In genomic region chr16:24255037-24255436, GRCm38 (mm10) we compare ENCODE assay signal across 13 mouse cellular contexts.
DNase-seq lines count a peak whose midpoint lies in the region; ATAC-seq lines count a peak whose summit lies in the region.
"Had no signal": no experiment of that assay in that cellular context is flagged by ENCODE, and none has a peak within 500 bp of the region (broad histone marks: within the 10 kb centered on the region; RNA-seq: fewer than 3 reads in every experiment).

No protein-coding gene starts in this region.

- no peak overlapping the region for H3K9ac ChIP-seq in forebrain, embryonic 13.5 days
- H3K9ac ChIP-seq in forebrain, embryonic 11.5 days (ENCODE audit: low read length) = no peak overlapping the region
- no peak overlapping the region for H3K9ac ChIP-seq in intestine, embryonic 14.5 days (ENCODE audit: low read length)
- no peak overlapping the region for H3K9ac ChIP-seq in kidney, embryonic 15.5 days
- H3K9ac ChIP-seq in liver, embryonic 16.5 days (ENCODE audit: low read depth, low read length) = no peak overlapping the region
- no peak overlapping the region for H3K9ac ChIP-seq in midbrain, embryonic 14.5 days (replicated peaks; ENCODE audit: low read length)
- H3K9ac ChIP-seq: midbrain, embryonic 12.5 days had no signal

- no peaks in the 10 kb centered on the region for H3K9me3 ChIP-seq in forebrain, embryonic 13.5 days (replicated peaks)
- no peaks in the 10 kb centered on the region for H3K9me3 ChIP-seq in forebrain, embryonic 11.5 days (ENCODE audit: control insufficient read depth, low read length)
- no peaks in the 10 kb centered on the region for H3K9me3 ChIP-seq in intestine, embryonic 14.5 days (ENCODE audit: control insufficient read depth, low read length)
- no peaks in the 10 kb centered on the region for H3K9me3 ChIP-seq in kidney, embryonic 15.5 days (replicated peaks)
- no peaks in the 10 kb centered on the region for H3K9me3 ChIP-seq in liver, embryonic 16.5 days (replicated peaks; ENCODE audit: control insufficient read depth, low read length)
- no peaks in the 10 kb centered on the region for H3K9me3 ChIP-seq in midbrain, embryonic 14.5 days (ENCODE audit: control insufficient read depth, low read length)
- H3K9me3 ChIP-seq: midbrain, embryonic 12.5 days had no signal

- H3K4me3 ChIP-seq in forebrain, embryonic 13.5 days = no peak overlapping the region
- H3K4me3 ChIP-seq in forebrain, embryonic 11.5 days (ENCODE audit: low read depth, low read length) = no peak overlapping the region
- no peak overlapping the region for H3K4me3 ChIP-seq in intestine, embryonic 14.5 days (ENCODE audit: low read depth, low read length)
- no peak overlapping the region for H3K4me3 ChIP-seq in kidney, embryonic 15.5 days (replicated peaks)
- no peak overlapping the region for H3K4me3 ChIP-seq in liver, embryonic 16.5 days (ENCODE audit: low read depth, low read length)
- H3K4me3 ChIP-seq in midbrain, embryonic 14.5 days (replicated peaks; ENCODE audit: low read depth, low read length) = no peak overlapping the region
- H3K4me3 ChIP-seq: midbrain, embryonic 12.5 days had no signal

- H3K4me2 ChIP-seq in forebrain, embryonic 13.5 days = no peak overlapping the region
- H3K4me2 ChIP-seq in forebrain, embryonic 11.5 days (ENCODE audit: low read depth, low read length, severe bottlenecking) = no peak overlapping the region
- no peak overlapping the region for H3K4me2 ChIP-seq in intestine, embryonic 14.5 days (ENCODE audit: low read length)
- no peak overlapping the region for H3K4me2 ChIP-seq in kidney, embryonic 15.5 days
- H3K4me2 ChIP-seq in liver, embryonic 16.5 days (ENCODE audit: low read depth, low read length) = no peak overlapping the region
- no peak overlapping the region for H3K4me2 ChIP-seq in midbrain, embryonic 14.5 days (ENCODE audit: low read length)
- H3K4me2 ChIP-seq: heart, embryonic 11.5 days; midbrain, embryonic 12.5 days had no signal

- WGBS in forebrain, embryonic 13.5 days = 52% methylated on average over 10 of the region's 10 CpGs
- WGBS in forebrain, embryonic 11.5 days = 77% methylated on average over 10 of the region's 10 CpGs
- 67% methylated on average over 10 of the region's 10 CpGs for WGBS in intestine, embryonic 14.5 days
- WGBS in kidney, embryonic 15.5 days = 58% methylated on average over 10 of the region's 10 CpGs
- 50% methylated on average over 10 of the region's 10 CpGs for WGBS in liver, embryonic 16.5 days (ENCODE audit: insufficient replicate concordance)
- WGBS in midbrain, embryonic 14.5 days = 76% methylated on average over 10 of the region's 10 CpGs

- H3K27ac ChIP-seq in forebrain, embryonic 13.5 days = no peak overlapping the region
- no peak overlapping the region for H3K27ac ChIP-seq in forebrain, embryonic 11.5 days (ENCODE audit: low read depth, low read length)
- H3K27ac ChIP-seq in intestine, embryonic 14.5 days (ENCODE audit: low read depth) = peak overlapping the region; percentile 6; the same call in 1 of the 2 replicates
- H3K27ac ChIP-seq in kidney, embryonic 15.5 days = peak overlapping the region; percentile 68
- H3K27ac ChIP-seq in liver, embryonic 16.5 days (ENCODE audit: low read length) = peak overlapping the region; percentile 76
- no peak overlapping the region for H3K27ac ChIP-seq in midbrain, embryonic 14.5 days (replicated peaks; ENCODE audit: low read depth, low read length)
- H3K27ac ChIP-seq: midbrain, embryonic 12.5 days had no signal

- H3K27me3 ChIP-seq in forebrain, embryonic 13.5 days = no peaks in the 10 kb centered on the region
- H3K27me3 ChIP-seq in forebrain, embryonic 11.5 days (ENCODE audit: control insufficient read depth, insufficient read depth, low read length) = no peaks in the 10 kb centered on the region
- H3K27me3 ChIP-seq in intestine, embryonic 14.5 days (replicated peaks; ENCODE audit: control insufficient read depth, insufficient read depth, low read length) = no peaks in the 10 kb centered on the region
- H3K27me3 ChIP-seq in kidney, embryonic 15.5 days = no peaks in the 10 kb centered on the region
- no peaks in the 10 kb centered on the region for H3K27me3 ChIP-seq in liver, embryonic 16.5 days (ENCODE audit: control insufficient read depth, insufficient read depth, low read depth, low read length)
- H3K27me3 ChIP-seq in midbrain, embryonic 14.5 days (ENCODE audit: control insufficient read depth, insufficient read depth, low read length) = no peaks in the 10 kb centered on the region
- H3K27me3 ChIP-seq: midbrain, embryonic 12.5 days had no signal

- no peaks in the 10 kb centered on the region for H3K36me3 ChIP-seq in forebrain, embryonic 13.5 days (ENCODE audit: poor library complexity, severe bottlenecking)
- H3K36me3 ChIP-seq in forebrain, embryonic 11.5 days (ENCODE audit: control insufficient read depth, insufficient read depth, low read length) = no peaks in the 10 kb centered on the region
- no peaks in the 10 kb centered on the region for H3K36me3 ChIP-seq in intestine, embryonic 14.5 days (ENCODE audit: control insufficient read depth, insufficient read depth, low read length)
- no peaks in the 10 kb centered on the region for H3K36me3 ChIP-seq in kidney, embryonic 15.5 days
- H3K36me3 ChIP-seq in liver, embryonic 16.5 days (ENCODE audit: control insufficient read depth, insufficient read depth) = no peaks in the 10 kb centered on the region
- H3K36me3 ChIP-seq in midbrain, embryonic 14.5 days (ENCODE audit: control insufficient read depth, insufficient read depth, low read length) = no peaks in the 10 kb centered on the region
- H3K36me3 ChIP-seq: midbrain, embryonic 12.5 days had no signal

- ATAC-seq in forebrain, embryonic 13.5 days = peak; percentile 38; the same call in 1 of the 2 replicates
- ATAC-seq in forebrain, embryonic 11.5 days (replicated peaks; ENCODE audit: low FRiP score) = no peak
- 0 out of 2 replicates have a peak, but pooled peaks have one; percentile 32 for ATAC-seq in intestine, embryonic 14.5 days (replicated peaks; ENCODE audit: low FRiP score, low TSS enrichment, low read depth)
- peak; percentile 88 for ATAC-seq in kidney, embryonic 15.5 days (replicated peaks; ENCODE audit: low FRiP score)
- peak; percentile 30; the same call in 1 of the 2 replicates for ATAC-seq in liver, embryonic 16.5 days (ENCODE audit: low read depth)
- no peak for ATAC-seq in midbrain, embryonic 14.5 days (ENCODE audit: low FRiP score, low TSS enrichment)

- peaks cover 3% of the 10 kb centered on the region; the same call in 1 of the 2 replicates for H3K4me1 ChIP-seq in forebrain, embryonic 13.5 days
- no peaks in the 10 kb centered on the region for H3K4me1 ChIP-seq in forebrain, embryonic 11.5 days (replicated peaks; ENCODE audit: control insufficient read depth, insufficient read depth, low read length)
- H3K4me1 ChIP-seq in intestine, embryonic 14.5 days (replicated peaks; ENCODE audit: control insufficient read depth, insufficient read depth, low read length) = no peaks in the 10 kb centered on the region
- H3K4me1 ChIP-seq in kidney, embryonic 15.5 days = peaks cover 14% of the 10 kb centered on the region; the same call in 1 of the 2 replicates
- no peaks in the 10 kb centered on the region for H3K4me1 ChIP-seq in liver, embryonic 16.5 days (ENCODE audit: control insufficient read depth, low read depth, low read length)
- H3K4me1 ChIP-seq in midbrain, embryonic 14.5 days (ENCODE audit: control insufficient read depth, insufficient read depth, low read length) = no peaks in the 10 kb centered on the region
- H3K4me1 ChIP-seq: midbrain, embryonic 12.5 days had no signal

- no peak for DNase-seq in forebrain, embryonic 11.5 days (ENCODE audit: low spot score)
- DNase-seq in intestine, embryonic 14.5 days (ENCODE audit: low spot score) = no peak
- no peak for DNase-seq in midbrain, embryonic 14.5 days
- no peak for DNase-seq in cerebellum, adult 9-10 months
- no peak for DNase-seq in spleen, postnatal 14 days (ENCODE audit: low spot score in 2 of 2)
- DNase-seq: adrenal gland, adult 2 months; heart, postnatal 4 days; lung, postnatal 14 days had no signal

Comparison
In these comparisons a context has a peak if more than half of its experiments do, and no peak if none do; other contexts are left out.
1. ATAC-seq: peak in forebrain, embryonic 13.5 days (single experiment), intestine, embryonic 14.5 days (single experiment), kidney, embryonic 15.5 days (single experiment) and liver, embryonic 16.5 days (single experiment); none in forebrain, embryonic 11.5 days (single experiment) and midbrain, embryonic 14.5 days (single experiment).
2. H3K27ac ChIP-seq: peak in intestine, embryonic 14.5 days (single experiment), kidney, embryonic 15.5 days (single experiment) and liver, embryonic 16.5 days (single experiment); none in forebrain, embryonic 13.5 days (single experiment), forebrain, embryonic 11.5 days (single experiment) and midbrain, embryonic 14.5 days (single experiment).